8 mouse cellular contexts compared by ENCODE assay signal in genomic region chr6:124831199-124831598, GRCm38 (mm10). TPM values are rescaled to one million over a fixed set of nuclear protein-coding genes. Genes with fewer than 3 reads are reported as not detected.
DNase-seq lines count a peak whose midpoint lies in the region; ATAC-seq and TF ChIP-seq lines count a peak whose summit lies in the region.
"Not testable (repeated sequence)": the region's sequence is repeated elsewhere in the genome, so short reads cannot be mapped to it uniquely, and the experiment has no call there.

No protein-coding gene starts in this region.

- peak overlapping the region; percentile 16 for H3K4me2 ChIP-seq in embryonic facial prominence, embryonic 11.5 days (ENCODE audit: low read depth, low read length)
- peak overlapping the region; percentile 67 for H3K4me2 ChIP-seq in forebrain, embryonic 14.5 days (ENCODE audit: low read length)
- H3K4me2 ChIP-seq in heart, postnatal 0 days (ENCODE audit: low read depth, low read length), result peak overlapping the region; percentile 92; the same call in 1 of the 2 replicates
- H3K4me2 ChIP-seq in intestine, embryonic 16.5 days (ENCODE audit: low read depth, low read length), result peak overlapping the region; percentile 90
- H3K4me2 ChIP-seq in limb, embryonic 13.5 days (replicated peaks), result peak overlapping the region; percentile 95
- H3K4me2 ChIP-seq in lung, embryonic 14.5 days, result peak overlapping the region; percentile 86
- peak overlapping the region; percentile 86 for H3K4me2 ChIP-seq in myocyte (ENCODE audit: low read depth)

- not testable (repeated sequence) for TF ChIP-seq EP300 in ES-Bruce4 (IDR thresholded peaks at IDR 0.05; ENCODE audit: insufficient read depth, low read depth, low read length); heart, postnatal 0 days (IDR thresholded peaks at IDR 0.05; ENCODE audit: low read depth)

- TF ChIP-seq POLR2A in ES-Bruce4 (IDR thresholded peaks at IDR 0.05; ENCODE audit: insufficient read depth, low read length); myocyte (IDR thresholded peaks at IDR 0.05; ENCODE audit: insufficient read length, low read depth): not testable (repeated sequence)

- H3K27ac ChIP-seq in ES-Bruce4 (ENCODE audit: insufficient read depth, low read length); embryonic facial prominence, embryonic 11.5 days (replicated peaks; ENCODE audit: low read depth, low read length); forebrain, embryonic 14.5 days (ENCODE audit: low read depth, low read length); heart, postnatal 0 days (ENCODE audit: low read depth); intestine, embryonic 16.5 days (ENCODE audit: low read length); limb, embryonic 13.5 days; lung, embryonic 14.5 days (ENCODE audit: low read depth): not testable (repeated sequence)

- not testable (repeated sequence) for DNase-seq in embryonic facial prominence, embryonic 11.5 days (ENCODE audit: low spot score); forebrain, embryonic 14.5 days (ENCODE audit: low spot score); heart, postnatal 0 days (ENCODE audit: low spot score); lung, embryonic 14.5 days

- H3K4me3 ChIP-seq in ES-Bruce4 (ENCODE audit: low read depth, low read length) (peak overlapping the region; percentile 7; the same call in 1 of the 2 replicates), myocyte (peak overlapping the region; percentile 93)
- peak overlapping the region; percentile 65; the same call in 1 of the 2 replicates for H3K4me3 ChIP-seq in embryonic facial prominence, embryonic 11.5 days (ENCODE audit: low read depth, low read length)
- peak overlapping the region; percentile 56; the same call in 1 of the 2 replicates for H3K4me3 ChIP-seq in forebrain, embryonic 14.5 days (ENCODE audit: low read depth, low read length)
- peak overlapping the region; percentile 72; the same call in 1 of the 2 replicates for H3K4me3 ChIP-seq in heart, postnatal 0 days (ENCODE audit: low read depth, low read length)
- H3K4me3 ChIP-seq in intestine, embryonic 16.5 days (ENCODE audit: low read length), result not testable (repeated sequence)
- H3K4me3 ChIP-seq in limb, embryonic 13.5 days, result peak overlapping the region; percentile 71
- H3K4me3 ChIP-seq in lung, embryonic 14.5 days (ENCODE audit: low read depth, low read length), result peak overlapping the region; percentile 80

- H3K36me3 ChIP-seq in ES-Bruce4 (ENCODE audit: control insufficient read depth, insufficient read depth, low read length, poor library complexity, severe bottlenecking), result peaks cover 17% of the 10 kb centered on the region
- not testable (repeated sequence) for H3K36me3 ChIP-seq in embryonic facial prominence, embryonic 11.5 days (replicated peaks; ENCODE audit: control insufficient read depth, insufficient read depth, low read depth, low read length); intestine, embryonic 16.5 days (ENCODE audit: control insufficient read depth, insufficient read depth, low read length); myocyte (ENCODE audit: control insufficient read depth, insufficient read depth)
- peaks cover 29% of the 10 kb centered on the region for H3K36me3 ChIP-seq in forebrain, embryonic 14.5 days (ENCODE audit: control insufficient read depth, insufficient read depth, low read length)
- H3K36me3 ChIP-seq in heart, postnatal 0 days (replicated peaks; ENCODE audit: control insufficient read depth, insufficient read depth, low read length), result peaks cover 31% of the 10 kb centered on the region
- peaks cover 33% of the 10 kb centered on the region for H3K36me3 ChIP-seq in limb, embryonic 13.5 days
- peaks cover 40% of the 10 kb centered on the region for H3K36me3 ChIP-seq in lung, embryonic 14.5 days (ENCODE audit: insufficient read depth)

- ATAC-seq in embryonic facial prominence, embryonic 11.5 days (replicated peaks; ENCODE audit: insufficient number of reproducible peaks, low FRiP score, low TSS enrichment, low read depth); forebrain, embryonic 14.5 days; heart, postnatal 0 days (ENCODE audit: insufficient read depth, low read depth); intestine, embryonic 16.5 days; limb, embryonic 13.5 days (ENCODE audit: low FRiP score, low read depth); lung, embryonic 14.5 days (ENCODE audit: insufficient read depth): not testable (repeated sequence)

- 90% methylated on average over 4 of the region's 4 CpGs for WGBS in embryonic facial prominence, embryonic 11.5 days
- WGBS in forebrain, embryonic 14.5 days, result 93% methylated on average over 4 of the region's 4 CpGs
- WGBS in heart, postnatal 0 days, result 96% methylated on average over 4 of the region's 4 CpGs
- 94% methylated on average over 4 of the region's 4 CpGs for WGBS in intestine, embryonic 16.5 days
- 94% methylated on average over 4 of the region's 4 CpGs for WGBS in limb, embryonic 13.5 days
- 91% methylated on average over 4 of the region's 4 CpGs for WGBS in lung, embryonic 14.5 days

- H3K4me1 ChIP-seq in ES-Bruce4 (ENCODE audit: control insufficient read depth, insufficient read depth, low read length); embryonic facial prominence, embryonic 11.5 days (ENCODE audit: control insufficient read depth, insufficient read depth, low read length); intestine, embryonic 16.5 days (ENCODE audit: control insufficient read depth, insufficient read depth, low read length): not testable (repeated sequence)
- H3K4me1 ChIP-seq in forebrain, embryonic 14.5 days (ENCODE audit: control insufficient read depth, insufficient read depth, low read length), result peaks cover 11% of the 10 kb centered on the region
- H3K4me1 ChIP-seq in heart, postnatal 0 days (ENCODE audit: control insufficient read depth, insufficient read depth), result peaks cover 18% of the 10 kb centered on the region
- H3K4me1 ChIP-seq in limb, embryonic 13.5 days, result peaks cover 42% of the 10 kb centered on the region
- peaks cover 11% of the 10 kb centered on the region; the same call in 1 of the 2 replicates for H3K4me1 ChIP-seq in lung, embryonic 14.5 days (ENCODE audit: insufficient read depth)

- peaks cover 34% of the 10 kb centered on the region for H3K79me2 ChIP-seq in myocyte (ENCODE audit: control insufficient read depth, insufficient read depth)

- peak overlapping the region; percentile 89; the same call in 1 of the 2 replicates for H3K9ac ChIP-seq in ES-Bruce4 (ENCODE audit: low read depth, poor library complexity, severe bottlenecking)
- not testable (repeated sequence) for H3K9ac ChIP-seq in embryonic facial prominence, embryonic 11.5 days (replicated peaks; ENCODE audit: low read length); forebrain, embryonic 14.5 days (ENCODE audit: low read length); heart, postnatal 0 days (replicated peaks; ENCODE audit: low read depth, low read length); intestine, embryonic 16.5 days (ENCODE audit: low read depth, low read length)
- peak overlapping the region; percentile 80 for H3K9ac ChIP-seq in limb, embryonic 13.5 days
- peak overlapping the region; percentile 16; the same call in 1 of the 2 replicates for H3K9ac ChIP-seq in lung, embryonic 14.5 days

- H3K9me3 ChIP-seq in ES-Bruce4 (replicated peaks; ENCODE audit: control insufficient read depth, insufficient read depth, low read length, poor library complexity, severe bottlenecking); embryonic facial prominence, embryonic 11.5 days (replicated peaks; ENCODE audit: control insufficient read depth, low read length); forebrain, embryonic 14.5 days (replicated peaks; ENCODE audit: control insufficient read depth, low read length); heart, postnatal 0 days (replicated peaks; ENCODE audit: control insufficient read depth, low read length); intestine, embryonic 16.5 days (ENCODE audit: control insufficient read depth, low read length); limb, embryonic 13.5 days; lung, embryonic 14.5 days (ENCODE audit: low read depth, low read length): not testable (repeated sequence)

- not testable (repeated sequence) for H3ac ChIP-seq in myocyte (ENCODE audit: control insufficient read depth, insufficient read length)

- not testable (repeated sequence) for H3K27me3 ChIP-seq in ES-Bruce4 (ENCODE audit: control insufficient read depth, insufficient read depth, low read length, poor library complexity, severe bottlenecking); embryonic facial prominence, embryonic 11.5 days (ENCODE audit: control insufficient read depth, insufficient read depth, low read length); forebrain, embryonic 14.5 days (replicated peaks; ENCODE audit: control insufficient read depth, insufficient read depth, low read length); heart, postnatal 0 days (ENCODE audit: control insufficient read depth, insufficient read depth, low read length); intestine, embryonic 16.5 days (replicated peaks; ENCODE audit: control insufficient read depth, insufficient read depth, low read length); limb, embryonic 13.5 days; lung, embryonic 14.5 days (ENCODE audit: insufficient read depth, low read length); myocyte (ENCODE audit: control insufficient read depth, insufficient read depth, insufficient read length)

- not testable (repeated sequence) for TF ChIP-seq CTCF in ES-Bruce4 (IDR thresholded peaks at IDR 0.05; ENCODE audit: low read depth, low read length); heart, postnatal 0 days (IDR thresholded peaks at IDR 0.05; ENCODE audit: low read depth); lung, embryonic 14.5 days (IDR thresholded peaks at IDR 0.05; ENCODE audit: low read depth)

RNA-seq across cellular contexts. Expression of gene Cdca3, which starts 1.9 kb away (rescaled TPM):
- polyA plus RNA-seq in ES-Bruce4 (2011; ENCODE audit: insufficient read depth, insufficient read length, low read depth, missing spikeins), result 162 and 187 TPM in 2 replicates
- 210 and 212 TPM in 2 replicates for polyA plus RNA-seq in embryonic facial prominence, embryonic 11.5 days (2014; fragmentation: Nextera tagmentation; extraction: Ambion mirVana)
- 107 and 139 TPM in 2 replicates for polyA plus RNA-seq in forebrain, embryonic 14.5 days (2014; fragmentation: Nextera tagmentation; extraction: Ambion mirVana)
- 95.9 and 127 TPM in 2 replicates for total RNA-seq in heart, postnatal 0 days (2014; rRNA removed; ENCODE audit: low replicate concordance)
- polyA plus RNA-seq in heart, postnatal 0 days (2015; fragmentation: Nextera tagmentation; extraction: Ambion mirVana), result 51.6 and 52.9 TPM in 2 replicates
- 153 and 183 TPM in 2 replicates for polyA plus RNA-seq in intestine, embryonic 16.5 days (2015; fragmentation: Nextera tagmentation; extraction: Ambion mirVana)
- 166 and 172 TPM in 2 replicates for polyA plus RNA-seq in limb, embryonic 13.5 days (2015; fragmentation: Nextera tagmentation; extraction: Ambion mirVana)
- 204 and 206 TPM in 2 replicates for polyA plus RNA-seq in lung, embryonic 14.5 days (2014; fragmentation: Nextera tagmentation; extraction: Ambion mirVana)
- 28.8 TPM for polyA plus RNA-seq in myocyte (2012; fragmentation: generic; extraction: Trizol)

RNA-seq across cellular contexts. Expression of gene Usp5, which starts 1.9 kb away (rescaled TPM):
- polyA plus RNA-seq in ES-Bruce4 (2011; ENCODE audit: insufficient read depth, insufficient read length, low read depth, missing spikeins), result 80.9 and 85.2 TPM in 2 replicates
- polyA plus RNA-seq in embryonic facial prominence, embryonic 11.5 days (2014; fragmentation: Nextera tagmentation; extraction: Ambion mirVana), result 128 and 133 TPM in 2 replicates
- 154 and 174 TPM in 2 replicates for polyA plus RNA-seq in forebrain, embryonic 14.5 days (2014; fragmentation: Nextera tagmentation; extraction: Ambion mirVana)
- total RNA-seq in heart, postnatal 0 days (2014; rRNA removed; ENCODE audit: low replicate concordance), result 92.2 and 126 TPM in 2 replicates
- polyA plus RNA-seq in heart, postnatal 0 days (2015; fragmentation: Nextera tagmentation; extraction: Ambion mirVana), result 66.4 and 73.5 TPM in 2 replicates
- 106 and 117 TPM in 2 replicates for polyA plus RNA-seq in intestine, embryonic 16.5 days (2015; fragmentation: Nextera tagmentation; extraction: Ambion mirVana)
- 165 and 177 TPM in 2 replicates for polyA plus RNA-seq in limb, embryonic 13.5 days (2015; fragmentation: Nextera tagmentation; extraction: Ambion mirVana)
- 143 TPM in 2 replicates for polyA plus RNA-seq in lung, embryonic 14.5 days (2014; fragmentation: Nextera tagmentation; extraction: Ambion mirVana)
- 123 TPM for polyA plus RNA-seq in myocyte (2012; fragmentation: generic; extraction: Trizol)

RNA-seq across cellular contexts. Expression of gene Gnb3, which starts 8.9 kb away (rescaled TPM):
- polyA plus RNA-seq in ES-Bruce4 (2011; ENCODE audit: insufficient read depth, insufficient read length, low read depth, missing spikeins) (not detected in 2 replicates), myocyte (2012; fragmentation: generic; extraction: Trizol) (0.11 TPM)
- 0.27 and 0.56 TPM in 2 replicates for polyA plus RNA-seq in embryonic facial prominence, embryonic 11.5 days (2014; fragmentation: Nextera tagmentation; extraction: Ambion mirVana)
- polyA plus RNA-seq in forebrain, embryonic 14.5 days (2014; fragmentation: Nextera tagmentation; extraction: Ambion mirVana), result 0.54 and 0.89 TPM in 2 replicates
- 0.50 and 4.2 TPM in 2 replicates for total RNA-seq in heart, postnatal 0 days (2014; rRNA removed; ENCODE audit: low replicate concordance)
- polyA plus RNA-seq in heart, postnatal 0 days (2015; fragmentation: Nextera tagmentation; extraction: Ambion mirVana), result 2.8 and 3.3 TPM in 2 replicates
- polyA plus RNA-seq in intestine, embryonic 16.5 days (2015; fragmentation: Nextera tagmentation; extraction: Ambion mirVana), result 0.70 and 1.7 TPM in 2 replicates
- polyA plus RNA-seq in limb, embryonic 13.5 days (2015; fragmentation: Nextera tagmentation; extraction: Ambion mirVana), result 1.0 and 1.3 TPM in 2 replicates
- polyA plus RNA-seq in lung, embryonic 14.5 days (2014; fragmentation: Nextera tagmentation; extraction: Ambion mirVana), result 0.24 and 0.68 TPM in 2 replicates

RNA-seq across cellular contexts. Expression of gene Tpi1, which starts 17.1 kb away (rescaled TPM):
- polyA plus RNA-seq in ES-Bruce4 (2011; ENCODE audit: insufficient read depth, insufficient read length, low read depth, missing spikeins), result 377 and 389 TPM in 2 replicates
- 721 and 787 TPM in 2 replicates for polyA plus RNA-seq in embryonic facial prominence, embryonic 11.5 days (2014; fragmentation: Nextera tagmentation; extraction: Ambion mirVana)
- polyA plus RNA-seq in forebrain, embryonic 14.5 days (2014; fragmentation: Nextera tagmentation; extraction: Ambion mirVana), result 417 and 461 TPM in 2 replicates
- total RNA-seq in heart, postnatal 0 days (2014; rRNA removed; ENCODE audit: low replicate concordance), result 1,544 and 1,648 TPM in 2 replicates
- polyA plus RNA-seq in heart, postnatal 0 days (2015; fragmentation: Nextera tagmentation; extraction: Ambion mirVana), result 1,138 and 1,142 TPM in 2 replicates
- 1,250 and 1,271 TPM in 2 replicates for polyA plus RNA-seq in intestine, embryonic 16.5 days (2015; fragmentation: Nextera tagmentation; extraction: Ambion mirVana)
- 782 and 803 TPM in 2 replicates for polyA plus RNA-seq in limb, embryonic 13.5 days (2015; fragmentation: Nextera tagmentation; extraction: Ambion mirVana)
- polyA plus RNA-seq in lung, embryonic 14.5 days (2014; fragmentation: Nextera tagmentation; extraction: Ambion mirVana), result 701 and 718 TPM in 2 replicates
- polyA plus RNA-seq in myocyte (2012; fragmentation: generic; extraction: Trizol), result 1,480 TPM

RNA-seq across cellular contexts. Expression of gene Spsb2, which starts 22.7 kb away (rescaled TPM):
- 4.6 and 5.4 TPM in 2 replicates for polyA plus RNA-seq in ES-Bruce4 (2011; ENCODE audit: insufficient read depth, insufficient read length, low read depth, missing spikeins)
- polyA plus RNA-seq in embryonic facial prominence, embryonic 11.5 days (2014; fragmentation: Nextera tagmentation; extraction: Ambion mirVana), result 4.7 and 4.8 TPM in 2 replicates
- 4.7 and 5.3 TPM in 2 replicates for polyA plus RNA-seq in forebrain, embryonic 14.5 days (2014; fragmentation: Nextera tagmentation; extraction: Ambion mirVana)
- total RNA-seq in heart, postnatal 0 days (2014; rRNA removed; ENCODE audit: low replicate concordance), result 5.9 and 17.6 TPM in 2 replicates
- 7.0 and 7.7 TPM in 2 replicates for polyA plus RNA-seq in heart, postnatal 0 days (2015; fragmentation: Nextera tagmentation; extraction: Ambion mirVana)
- 25.7 and 31.7 TPM in 2 replicates for polyA plus RNA-seq in intestine, embryonic 16.5 days (2015; fragmentation: Nextera tagmentation; extraction: Ambion mirVana)
- 10.4 and 12.3 TPM in 2 replicates for polyA plus RNA-seq in limb, embryonic 13.5 days (2015; fragmentation: Nextera tagmentation; extraction: Ambion mirVana)
- polyA plus RNA-seq in lung, embryonic 14.5 days (2014; fragmentation: Nextera tagmentation; extraction: Ambion mirVana), result 6.8 and 6.9 TPM in 2 replicates
- polyA plus RNA-seq in myocyte (2012; fragmentation: generic; extraction: Trizol), result 41.2 TPM

Comparison
In these comparisons a context has a peak if more than half of its experiments do, and no peak if none do; other contexts are left out.
1. H3K4me2 ChIP-seq: peak in every context shown above with its lines; median percentile 95 in limb, embryonic 13.5 days; 92 in heart, postnatal 0 days; 90 in intestine, embryonic 16.5 days; 86 in lung, embryonic 14.5 days; 86 in myocyte; 67 in forebrain, embryonic 14.5 days; 16 in embryonic facial prominence, embryonic 11.5 days.